Mouse (Mus musculus): ENCODE measurements around the gene Prkca.

GRCm38 (mm10) chr11:108204202-108204894, 139.4 kb downstream of the Prkca start:
- TF ChIP-seq POLR2A (IDR thresholded peaks at IDR 0.05; ENCODE audit: insufficient read depth, low read depth, low read length): no peak
- TF ChIP-seq CTCF (IDR thresholded peaks at IDR 0.05; ENCODE audit: insufficient read depth, low read depth, low read length): no peak

All from olfactory bulb, adult 2 months (tissue).